Mouse (Mus musculus) lung, adult 2 months (tissue): ENCODE results near the gene Rtl4. TPM values are rescaled to one million over a fixed set of nuclear protein-coding genes. Genes with fewer than 3 reads are reported as not detected.

ENCODE experiments used
- DNase-seq: peaks from one replicate; pipeline ENCODE4 v3.0.0; 2022
- H3K4me1 ChIP-seq: fragments of 200-500 bp; 2 replicates; pipeline ENCODE4 v1.6.1; 2011; ENCODE audit warnings: low read length; ENCODE audit not compliant: control insufficient read depth, insufficient read depth
- H3K4me3 ChIP-seq: fragments of 200-500 bp; replicated peaks from 2 replicates; pipeline ENCODE3; 2011; ENCODE audit warnings: low read depth, mild to moderate bottlenecking, control low read depth, low read length; ENCODE audit errors: extremely low read depth
- CTCF ChIP-seq: fragments of 200-500 bp; IDR thresholded peaks from 2 replicates; pipeline ENCODE4 v1.5.1; 2011; ENCODE audit warnings: mild to moderate bottlenecking, low read length, control low read depth; ENCODE audit not compliant: insufficient read depth
- POLR2A ChIP-seq: fragments of 200-500 bp; IDR thresholded peaks from 2 replicates; pipeline ENCODE4 v1.6.1; 2011; ENCODE audit warnings: low read depth, mild to moderate bottlenecking, control low read depth, low read length, borderline replicate concordance; ENCODE audit errors: extremely low read depth
- WGBS: fragments of 180-500 bp; shearing (Covaris S2); methylation state at CpG from one replicate; pipeline ENCODE4 v1.1.7; 2018; 5-methylcytosine and 5-hydroxymethylcytosine counted together
- polyA plus RNA-seq: library from polyadenylated mRNA; depleted of rRNA; stranded (reverse); fragments of >200 nt; gene quantifications from 2 replicates; pipeline ENCODE4 v1.2.3, GENCODE M21; 2012; rRNA removed

Rtl4 gene
- polyA plus RNA-seq, 1 experiment: not detected

- 61% methylated on average over 3 of the region's 3 CpGs for WGBS
Measured at GRCm38 (mm10) chrX:144747528-144748049, 58.9 kb downstream of the Rtl4 start.

GRCm38 (mm10) chrX:144986980-144987379, 298.3 kb downstream of the Rtl4 start:
- Histone ChIP-seq H3K4me1 (no peaks in the 10 kb centered on the region), H3K4me3 (no peak overlapping the region)
- no peak for DNase-seq
- 42% methylated on average over 2 of the region's 2 CpGs for WGBS
- no peak for TF ChIP-seq POLR2A
- TF ChIP-seq CTCF: no peak

More at GRCm38 (mm10) chrX:144747528-144748049, 58.9 kb downstream of the Rtl4 start:
- DNase-seq: no peak
- no peak overlapping the region for H3K4me3 ChIP-seq
- no peak for TF ChIP-seq CTCF
- no peak for TF ChIP-seq POLR2A
- H3K4me1 ChIP-seq: no peaks in the 10 kb centered on the region

- no peak for DNase-seq
- TF ChIP-seq CTCF: no peak
- no peaks in the 10 kb centered on the region for H3K4me1 ChIP-seq
- 55% methylated on average over 2 of the region's 2 CpGs for WGBS
- H3K4me3 ChIP-seq: no peak overlapping the region
Measured at GRCm38 (mm10) chrX:145065484-145065913, 376.8 kb downstream of the Rtl4 start.

GRCm38 (mm10) chrX:145089802-145090201, 401.1 kb downstream of the Rtl4 start:
- H3K4me3 ChIP-seq: no peak overlapping the region
- H3K4me1 ChIP-seq: no peaks in the 10 kb centered on the region
- no peak for DNase-seq
- TF ChIP-seq CTCF: no peak
- TF ChIP-seq POLR2A: no peak

- Histone ChIP-seq H3K4me1 (no peaks in the 10 kb centered on the region), H3K4me3 (no peak overlapping the region)
- no peak for DNase-seq
- TF ChIP-seq POLR2A: no peak
- no peak for TF ChIP-seq CTCF
- WGBS: 59% methylated on average over 3 of the region's 3 CpGs
Measured at GRCm38 (mm10) chrX:145090360-145090759, 401.7 kb downstream of the Rtl4 start.

- Histone ChIP-seq H3K4me1 (no peaks in the 10 kb centered on the region), H3K4me3 (no peak overlapping the region)
- no peak for DNase-seq
- TF ChIP-seq CTCF (no peak), POLR2A (no peak)
- 69% methylated on average over 2 of the region's 2 CpGs for WGBS
Measured at GRCm38 (mm10) chrX:145090964-145091363, 402.3 kb downstream of the Rtl4 start.

Other genes starting within 250 kb of the Rtl4 start
- gene Trpc5os, start 232.3 kb upstream of the Rtl4 start, polyA plus RNA-seq: not detected in 2 replicates
- gene Trpc5, start 727 bp upstream of the Rtl4 start, polyA plus RNA-seq: not detected in 2 replicates